Mouse (Mus musculus): ENCODE measurements at regions not wholly inside any gene's neighbourhood (a gene's known extent, or its start where the extent isn't known, plus 50 kb on each side); places are given as distances from the start of the nearest gene placed in this dataset.

DNA sequence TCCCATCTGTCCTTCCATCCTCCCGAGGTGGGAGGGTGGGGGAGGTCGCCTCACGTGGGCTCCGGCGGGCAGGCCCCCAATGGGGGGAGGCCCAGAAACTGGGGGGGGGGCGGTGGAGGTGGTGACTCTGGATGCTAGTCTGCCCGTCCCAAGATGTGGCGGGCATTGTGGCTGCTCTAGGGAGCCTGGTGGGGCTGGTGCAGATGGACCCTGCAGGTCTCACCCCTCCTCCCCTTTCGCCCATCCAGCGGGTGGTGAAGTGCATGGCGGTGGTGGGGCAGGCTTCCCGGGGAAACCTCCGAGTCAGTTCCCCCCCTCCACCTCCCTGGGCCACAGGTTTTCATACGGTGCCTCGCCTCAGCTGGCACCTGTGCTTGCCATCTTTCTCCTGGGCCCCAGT, 88.6 kb downstream of the Inhba start:
- DNase-seq: no peak

DNA sequence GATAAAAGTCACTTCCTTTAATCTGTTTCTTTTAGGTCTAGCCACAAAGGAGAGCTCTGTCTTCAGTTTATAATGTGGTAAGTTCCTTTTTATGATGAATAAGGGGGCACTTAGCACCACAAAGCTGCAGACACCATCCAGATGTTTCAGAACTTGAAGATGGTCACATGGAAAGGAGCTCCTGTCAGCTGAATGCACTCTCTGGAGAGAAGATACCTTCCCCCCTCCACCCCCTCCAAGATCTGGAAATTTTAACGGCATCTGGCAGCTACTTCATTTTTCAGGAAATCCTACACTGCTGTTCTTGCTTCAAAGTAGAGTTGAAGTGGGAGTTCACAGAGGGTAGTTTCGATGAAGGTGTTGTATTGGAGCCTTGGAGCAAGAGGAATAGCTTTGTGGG, 103.2 kb downstream of the Inhba start:
- DNase-seq: no peak

DNA sequence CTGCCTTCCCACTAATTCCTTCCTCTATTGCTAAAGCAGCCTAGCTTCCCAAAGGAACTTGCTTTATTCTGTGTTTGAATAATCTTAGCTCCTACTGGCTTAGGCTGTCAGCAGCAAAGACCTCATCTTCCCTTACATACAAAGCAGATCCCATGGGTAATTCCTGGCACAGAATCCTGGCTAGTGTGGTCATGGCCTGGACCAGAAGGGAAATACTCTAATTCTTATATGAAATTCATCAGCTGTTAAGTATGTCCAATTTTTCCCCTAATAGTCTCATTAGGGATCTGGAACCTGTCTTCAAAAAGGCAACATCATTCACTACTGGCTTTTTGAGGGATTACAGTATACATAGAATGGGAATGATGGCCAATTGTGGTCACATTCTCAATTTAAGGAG, 135.0 kb downstream of the Inhba start:
- DNase-seq: no peak

DNA sequence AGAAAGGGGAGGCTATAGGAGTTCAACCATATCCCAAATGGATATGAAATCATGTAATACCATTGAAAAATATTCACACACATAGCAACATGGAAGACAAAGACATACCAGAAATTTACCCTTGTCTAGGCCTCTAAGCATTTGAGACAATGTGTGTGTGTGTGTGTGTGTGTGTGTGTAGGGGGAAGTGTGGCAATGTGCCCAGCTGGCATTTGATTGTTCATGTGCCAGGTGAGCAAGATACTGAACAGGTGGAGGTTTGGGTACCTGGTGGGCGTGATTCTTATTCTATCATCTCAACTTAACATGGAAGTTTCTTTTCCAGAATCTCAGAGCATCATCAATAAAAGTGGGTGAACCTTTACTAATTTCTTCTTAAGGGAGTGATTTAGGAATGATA, 143.3 kb downstream of the Inhba start:
- DNase-seq: no peak

DNA sequence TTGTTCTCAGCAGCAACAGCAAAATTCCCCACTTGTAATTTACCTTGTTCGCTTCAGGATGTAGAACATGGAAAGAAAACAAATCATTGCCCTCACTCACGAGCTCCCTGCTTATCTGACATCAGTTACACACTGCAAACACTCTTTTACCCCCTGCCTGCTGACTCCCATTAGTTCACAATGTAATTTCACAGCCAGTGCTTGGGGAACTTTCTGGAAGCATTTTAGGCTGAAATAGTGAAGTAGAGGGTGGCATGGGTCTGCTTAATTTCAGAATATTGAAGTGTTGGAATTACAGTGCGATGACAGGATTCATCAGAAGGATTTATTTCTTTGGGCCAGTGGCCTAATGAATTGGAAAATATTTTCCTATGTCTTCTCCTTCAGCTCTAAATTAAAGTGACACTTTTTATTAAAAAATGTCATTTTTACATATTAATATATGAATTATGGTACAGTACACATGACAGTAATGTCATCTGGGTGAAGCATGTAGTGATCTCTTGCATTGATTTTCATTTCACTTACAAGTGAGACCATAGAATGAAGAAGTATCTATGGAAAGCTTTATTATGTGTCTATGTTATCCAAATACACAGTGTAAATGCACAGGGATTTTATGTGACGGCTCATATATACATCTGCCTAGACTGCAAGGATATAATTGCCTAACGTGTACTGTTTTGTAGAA, 153.7 kb downstream of the Inhba start:
- no peak for DNase-seq

DNA sequence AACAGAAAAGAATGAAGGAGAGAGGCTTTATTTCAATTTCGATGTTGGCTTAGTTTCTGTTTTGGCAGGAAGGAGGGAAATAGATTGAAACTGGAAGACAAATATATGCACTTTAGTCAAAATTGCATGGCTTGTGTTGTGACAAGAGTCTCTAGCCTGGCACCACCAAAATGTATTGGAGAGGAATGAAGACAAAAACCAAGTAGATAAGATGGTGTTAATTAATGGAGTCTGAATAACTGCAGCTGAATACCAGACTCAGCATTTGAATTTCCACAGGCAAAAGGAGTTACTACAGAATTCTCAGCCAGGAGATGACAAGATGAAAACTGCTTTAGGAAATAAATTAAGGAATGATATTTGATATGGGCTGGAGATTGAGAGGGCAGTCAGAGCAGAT, 185.0 kb downstream of the Inhba start:
- DNase-seq: no peak

DNA sequence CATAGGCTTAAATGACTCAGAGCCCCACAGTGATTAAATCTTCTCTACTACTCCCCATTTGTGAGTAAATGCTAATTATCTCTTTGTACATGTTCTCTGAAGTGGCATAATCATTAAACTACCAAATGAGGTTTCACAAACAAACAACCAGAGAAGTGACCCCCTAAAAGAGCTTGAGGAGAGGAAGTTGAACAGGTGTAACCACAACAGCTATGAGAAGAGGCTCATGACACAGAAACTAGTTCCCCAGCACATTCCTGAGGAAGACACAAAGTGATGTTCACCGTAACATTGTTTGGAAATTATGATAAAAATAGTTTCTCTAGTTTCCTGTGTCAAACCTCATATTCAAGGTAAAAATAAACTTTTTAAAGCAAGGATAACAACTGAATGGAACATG, 188.4 kb downstream of the Inhba start:
- no peak for DNase-seq

DNA sequence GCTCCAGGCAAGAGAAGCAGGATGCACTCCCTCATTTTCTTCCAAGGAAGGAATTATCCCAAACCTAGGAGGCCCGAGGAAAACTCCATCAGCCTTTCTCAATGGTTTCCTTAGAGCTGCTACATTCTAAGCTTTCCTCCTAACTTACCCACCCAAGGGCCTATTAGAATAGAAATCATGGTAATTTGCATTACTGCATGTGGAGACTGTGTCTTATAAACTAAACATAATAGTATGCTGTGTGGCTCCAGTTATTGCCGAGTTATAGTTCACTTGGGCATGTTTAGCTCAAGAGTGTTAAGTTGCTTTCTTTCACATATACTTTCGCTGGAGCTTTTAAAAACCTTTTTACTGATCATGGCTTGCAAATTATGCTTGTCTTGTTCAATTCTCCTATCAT, 191.5 kb downstream of the Inhba start:
- no peak for DNase-seq

DNA sequence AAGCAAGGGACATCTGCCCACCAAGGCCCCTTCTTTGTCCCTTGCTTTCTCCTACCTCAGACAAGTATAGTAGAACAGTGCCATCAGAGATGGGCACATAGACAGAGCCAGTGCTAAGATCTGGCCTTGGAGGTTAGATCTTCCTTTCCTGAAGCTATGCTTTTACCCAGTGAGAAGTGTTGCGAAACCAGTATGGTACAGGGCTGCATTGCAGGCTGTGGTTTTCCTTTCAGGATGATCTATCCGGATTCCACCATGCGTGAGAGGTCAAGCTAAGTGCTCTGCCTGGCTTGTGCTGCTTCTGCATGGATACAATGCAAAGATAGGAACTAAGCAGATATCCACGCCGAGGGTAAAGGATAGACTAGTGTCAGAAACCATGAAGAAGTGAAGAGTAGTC, 192.4 kb downstream of the Inhba start:
- DNase-seq: no peak

DNA sequence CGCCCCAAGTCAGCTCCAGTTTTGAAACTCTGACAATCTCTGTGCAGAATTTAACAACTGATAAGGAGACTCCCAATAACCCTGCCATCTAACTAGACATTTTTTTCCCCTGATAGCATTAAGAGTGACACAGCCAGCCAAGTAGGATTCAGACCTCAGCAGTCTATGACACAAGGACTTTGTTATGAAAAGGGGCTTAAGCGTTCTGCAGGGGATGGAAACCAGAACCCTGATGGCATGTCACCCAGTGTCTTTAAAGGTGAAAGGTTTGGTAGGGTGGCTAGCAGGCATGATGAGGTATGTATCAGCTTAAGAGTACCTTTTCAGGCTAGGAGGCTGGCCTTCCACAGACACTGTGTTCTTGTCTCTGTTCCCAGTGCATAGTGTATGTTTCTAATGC, 199.8 kb downstream of the Inhba start:
- DNase-seq: no peak

DNA sequence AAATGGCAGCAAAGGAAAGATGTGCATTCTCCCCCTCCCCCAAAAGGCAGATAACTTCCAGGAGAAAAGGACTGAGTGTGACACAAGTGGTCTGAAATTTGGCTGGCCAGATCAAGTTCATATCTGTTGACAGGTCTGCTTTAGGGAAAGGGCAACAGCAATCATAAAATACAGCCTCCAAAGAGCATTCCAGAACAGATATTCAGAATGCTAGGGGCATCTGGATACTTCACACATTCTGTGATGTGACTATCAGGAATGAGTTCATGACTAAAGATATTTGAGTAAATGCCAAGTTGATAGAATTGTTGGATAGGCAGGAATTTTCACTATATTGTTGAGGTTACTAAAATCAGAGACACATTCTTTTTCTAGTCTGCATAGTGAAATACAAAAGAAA, 208.2 kb downstream of the Inhba start:
- DNase-seq: no peak

DNA sequence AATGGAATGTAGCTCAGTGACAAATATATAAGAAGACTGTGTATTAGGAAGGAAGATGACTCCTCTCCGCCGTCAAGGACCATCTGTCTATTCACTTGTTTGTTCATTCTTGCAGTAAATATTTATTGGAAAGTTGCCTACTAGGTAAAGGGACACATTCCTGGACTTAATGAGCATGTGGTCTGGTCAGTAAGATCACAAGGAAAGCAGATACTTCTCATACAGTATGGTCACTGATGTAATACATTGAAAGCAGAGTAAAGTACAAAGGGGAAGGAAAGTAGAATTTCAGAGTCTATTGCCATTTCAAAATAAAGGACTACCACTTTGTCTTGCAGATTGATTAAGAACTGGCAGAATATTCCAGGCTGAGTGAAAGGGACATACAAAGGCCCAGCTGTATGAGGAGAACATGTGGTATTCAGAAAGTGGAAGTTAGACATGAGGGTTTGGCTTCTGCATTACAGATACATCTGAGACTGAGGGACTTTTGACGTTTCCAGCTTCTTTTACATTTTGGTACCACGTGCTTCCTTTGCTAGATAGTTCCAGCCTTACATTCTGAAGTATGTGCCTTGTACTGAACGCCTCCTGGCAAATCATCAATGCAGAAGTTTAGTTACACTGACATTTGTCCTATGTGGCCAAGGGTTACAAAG, 211.4 kb downstream of the Inhba start:
- no peak for DNase-seq

DNA sequence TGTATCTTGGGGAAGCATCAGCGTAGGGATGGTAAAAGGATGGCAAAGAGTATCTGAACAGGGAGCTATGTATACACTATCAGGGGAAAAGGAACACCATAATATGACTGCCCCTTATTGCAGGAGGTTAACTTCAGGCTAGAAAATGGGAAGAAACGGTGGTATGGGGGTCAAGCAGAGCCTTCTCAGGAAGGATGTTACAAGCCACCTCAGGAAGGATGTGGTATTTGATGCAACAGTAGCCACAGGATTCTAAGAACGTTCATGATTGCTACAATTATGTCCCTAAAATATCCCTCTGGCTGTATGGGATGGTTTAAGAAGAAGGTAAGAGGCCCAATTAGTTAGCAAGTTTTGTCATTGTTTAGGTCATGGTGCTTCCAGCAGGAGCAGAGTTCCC, 249.5 kb downstream of the Inhba start:
- no peak for DNase-seq

DNA sequence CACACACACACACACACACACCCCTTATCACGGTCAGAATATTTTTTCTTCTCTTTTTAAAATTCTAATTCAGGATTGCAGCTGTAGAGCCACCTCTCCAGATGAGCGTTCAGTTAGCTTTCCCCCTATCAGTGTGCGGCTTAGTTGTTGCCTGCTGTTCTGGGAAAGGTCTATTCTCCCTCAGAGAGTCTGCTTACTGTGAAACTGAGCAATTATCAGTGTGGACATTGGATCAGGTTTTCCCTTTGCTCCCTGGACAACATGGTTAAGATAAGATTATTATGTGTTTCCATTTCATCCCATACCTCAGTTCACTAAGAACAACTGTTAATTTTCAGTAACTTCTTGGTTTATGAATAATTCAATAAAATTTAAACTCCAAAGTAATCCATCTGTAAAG, 268.3 kb downstream of the Inhba start:
- no peak for DNase-seq

DNA sequence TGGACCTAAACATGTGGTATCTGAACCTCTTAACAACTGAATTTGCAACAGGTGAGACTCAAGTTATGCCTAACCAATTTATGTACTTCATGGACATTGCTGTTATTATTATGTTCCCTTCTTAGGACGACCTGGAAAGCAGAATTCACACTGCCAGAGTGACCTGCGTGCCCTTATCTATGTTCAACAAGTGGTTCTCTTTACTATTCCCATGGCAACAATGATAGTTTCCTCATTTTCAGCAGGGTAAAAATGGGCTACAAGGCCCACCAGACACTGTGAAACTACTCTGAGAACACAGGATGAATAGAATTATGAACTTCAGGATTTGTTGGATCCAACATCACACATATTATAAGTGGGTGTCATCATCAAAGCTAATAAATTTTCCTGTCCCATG, 269.1 kb downstream of the Inhba start:
- DNase-seq: no peak

DNA sequence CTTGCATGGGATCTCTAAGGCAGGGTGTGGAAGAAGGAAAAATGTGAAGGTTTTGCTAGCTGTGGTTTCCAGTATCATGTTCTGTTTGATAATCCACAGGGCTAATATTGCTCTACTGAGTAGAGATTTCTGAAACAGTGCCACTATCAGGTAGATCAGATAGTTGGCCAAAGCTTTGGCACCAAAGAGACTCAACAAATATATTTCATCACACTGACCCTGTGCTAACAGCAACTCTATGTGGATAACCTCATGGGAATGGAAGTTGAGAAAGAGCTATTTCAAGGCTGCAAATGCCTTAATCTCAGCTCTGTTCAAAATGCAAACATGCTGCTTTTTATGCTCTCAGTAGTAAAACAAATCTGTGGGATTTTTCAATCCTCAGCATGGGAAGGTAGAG, 270.1 kb downstream of the Inhba start:
- DNase-seq: no peak

DNA sequence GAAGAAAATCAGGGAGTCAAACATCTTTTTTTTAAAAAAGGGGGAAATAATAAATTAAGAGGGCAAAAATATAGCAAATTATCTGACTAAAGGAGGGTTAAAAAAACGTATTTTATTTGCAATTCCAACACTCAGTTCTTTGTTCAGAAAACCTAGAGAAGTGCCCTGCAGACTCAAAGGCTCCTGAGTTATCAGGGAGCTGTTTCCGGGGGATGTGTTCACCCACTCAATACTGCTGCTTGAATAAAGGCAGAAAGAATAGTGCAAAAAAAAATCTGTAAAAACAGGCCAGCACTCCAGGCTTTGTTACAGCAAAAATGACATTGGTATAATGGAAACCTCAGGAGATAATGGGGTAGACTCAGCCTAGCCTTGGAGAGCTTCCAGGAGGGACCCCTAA, 270.6 kb downstream of the Inhba start:
- no peak for DNase-seq

DNA sequence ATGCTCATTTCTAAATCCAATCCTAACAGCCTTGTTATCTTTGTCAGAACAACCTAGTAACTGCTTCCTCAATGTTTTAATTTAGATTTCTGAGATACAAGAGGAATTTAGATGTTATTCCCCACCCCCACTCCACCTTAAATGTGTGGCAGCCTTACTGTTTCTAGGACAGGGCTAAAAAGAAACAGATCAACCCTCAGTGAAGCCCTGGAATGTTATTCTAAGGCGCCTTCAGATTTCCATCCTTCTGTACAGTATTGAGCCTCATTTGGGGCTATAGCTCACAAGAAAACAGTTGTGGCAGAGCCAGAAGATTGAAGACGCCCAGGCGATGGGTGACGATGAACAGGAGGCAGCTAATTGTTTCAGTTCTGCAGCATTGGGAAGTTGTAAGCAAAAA, 271.7 kb downstream of the Inhba start:
- no peak for DNase-seq

DNA sequence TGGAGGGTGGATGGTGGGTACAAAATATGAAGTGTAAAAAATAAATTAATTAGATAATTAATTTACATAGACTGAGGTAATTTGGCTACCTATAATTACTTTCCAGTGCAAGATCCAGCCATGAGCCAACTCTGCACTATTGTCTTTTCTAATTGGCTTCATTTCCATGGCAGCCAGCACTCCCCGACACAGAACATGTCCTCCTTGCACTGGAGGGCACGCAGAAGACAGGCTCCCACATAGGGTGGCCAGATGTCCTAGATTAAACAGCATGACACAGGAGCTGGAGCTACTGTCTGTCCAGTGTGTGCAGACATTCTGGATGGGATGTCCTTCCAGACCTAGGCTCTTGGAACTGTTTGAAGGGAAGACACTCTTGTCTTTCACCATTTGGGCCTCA, 278.0 kb downstream of the Inhba start:
- DNase-seq: no peak

DNA sequence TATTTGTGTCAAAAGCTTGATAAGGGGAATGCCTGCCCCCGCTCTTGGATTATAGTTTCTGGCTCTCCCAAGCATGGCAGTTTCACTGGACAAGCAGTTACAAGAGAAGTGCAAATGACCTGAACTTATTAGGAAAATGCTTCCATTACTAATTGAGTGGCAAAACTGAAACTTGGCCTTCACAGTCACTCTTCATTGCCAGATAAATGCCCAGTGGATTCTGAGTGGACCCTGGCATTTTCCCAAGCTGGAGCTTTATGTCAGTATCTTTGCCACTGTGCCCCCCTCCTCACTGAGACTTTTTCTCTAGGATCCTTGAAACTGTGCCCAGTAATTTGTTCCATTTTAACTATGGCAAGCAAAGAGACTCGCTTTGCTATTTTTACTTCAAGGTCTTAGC, 279.1 kb downstream of the Inhba start:
- peak; percentile 18 for DNase-seq

DNA sequence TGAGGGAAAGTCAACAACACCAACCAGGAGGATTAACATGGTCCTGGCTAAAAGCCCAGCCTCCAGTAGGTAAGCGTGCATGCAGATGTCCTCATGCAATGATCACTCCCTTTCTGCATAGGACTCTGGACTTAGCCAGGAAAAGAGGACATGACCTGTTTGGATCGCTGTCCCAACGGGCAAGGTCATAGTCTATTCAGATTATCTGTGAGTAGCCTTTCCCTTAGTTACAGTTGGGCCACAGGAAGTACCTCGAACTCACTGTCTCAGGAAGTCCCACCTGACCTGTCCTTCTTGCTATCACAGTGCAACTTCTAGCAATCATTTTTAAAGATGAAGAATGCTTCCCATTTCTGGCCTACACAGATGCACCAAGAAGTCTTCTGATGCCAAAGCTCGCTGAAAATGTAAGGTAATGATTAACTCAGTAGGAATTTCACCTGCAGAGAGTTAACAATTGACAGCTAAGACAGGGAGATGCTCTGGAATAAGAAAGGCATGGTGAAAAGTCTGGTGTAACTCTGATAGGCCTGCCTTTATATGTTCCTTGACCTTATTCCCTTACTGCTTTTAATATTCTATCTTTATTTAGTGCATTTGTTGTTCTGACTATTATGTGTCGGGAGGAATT, 280.1 kb downstream of the Inhba start:
- DNase-seq: no peak

DNA sequence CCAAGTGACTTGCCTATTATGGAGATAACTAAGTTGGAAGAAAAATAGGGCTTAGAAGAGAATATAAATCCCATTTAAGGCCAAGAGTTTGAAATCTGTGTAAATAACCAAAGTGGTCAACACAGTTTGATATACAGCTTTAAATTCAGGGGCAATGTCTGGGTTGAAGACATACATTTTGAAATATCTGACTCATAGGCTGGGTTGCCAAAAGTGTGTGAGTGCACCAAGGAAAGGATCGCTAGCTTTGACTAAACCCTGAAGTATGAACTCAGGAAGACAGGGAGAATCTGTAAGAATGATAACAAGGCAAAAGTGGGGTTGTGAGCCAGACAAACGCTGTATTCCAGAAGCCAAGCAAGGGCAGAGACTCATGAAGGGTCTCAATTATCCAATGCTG, 288.1 kb downstream of the Inhba start:
- DNase-seq: no peak

DNA sequence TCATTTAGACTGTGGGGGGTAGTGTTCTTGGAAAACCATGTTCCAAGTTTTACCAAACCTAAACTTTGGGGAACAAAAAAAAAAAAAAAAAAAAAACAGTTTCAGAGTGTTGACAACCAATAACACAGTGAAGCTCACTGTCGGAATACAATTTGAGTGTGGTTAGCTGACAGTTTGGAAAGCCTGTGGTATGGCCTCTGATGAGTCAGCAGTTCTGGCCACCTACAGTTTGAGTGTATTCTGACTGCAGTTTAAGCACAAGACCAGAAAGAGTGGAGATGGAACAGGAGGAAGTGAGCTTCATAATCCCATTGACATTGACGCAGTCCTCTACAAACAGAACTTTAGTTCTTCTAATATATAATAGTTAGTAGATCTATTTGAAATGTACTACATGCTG, 303.0 kb downstream of the Inhba start:
- no peak for DNase-seq

DNA sequence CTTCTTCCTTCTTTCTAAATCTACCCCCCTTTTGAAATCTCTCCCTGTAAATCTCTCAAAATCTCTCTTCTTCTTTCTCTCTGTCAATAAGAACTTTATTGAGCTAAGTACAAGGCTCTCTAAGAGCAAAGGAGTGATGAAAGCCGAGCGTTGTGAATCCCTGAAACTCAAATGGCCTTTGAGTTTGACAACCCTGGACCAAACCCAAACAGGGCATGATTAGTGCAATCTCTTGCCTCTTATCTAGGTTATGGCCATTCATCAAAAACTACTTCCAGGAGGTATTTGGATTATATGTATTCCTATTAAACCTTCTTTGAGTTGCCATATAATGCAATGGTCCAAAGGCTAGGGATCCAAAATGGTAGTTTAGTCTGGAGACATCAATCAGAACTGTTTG, 304.0 kb downstream of the Inhba start:
- no peak for DNase-seq

Measured in adrenal gland, postnatal 25 days (tissue).